22 mouse cellular contexts compared by ENCODE assay signal in genomic region chr2:146925846-146926245, GRCm38 (mm10).
"Had no signal": no experiment of that assay in that cellular context is flagged by ENCODE, and none has a peak within 500 bp of the region (broad histone marks: within the 10 kb centered on the region; RNA-seq: fewer than 3 reads in every experiment).

No protein-coding gene starts in this region.

- DNase-seq: gastrocnemius, adult 2 months; gastrocnemius, postnatal 10 days; gastrocnemius, postnatal 25 days; heart, adult 18-20 months; heart, postnatal 10 days; heart, postnatal 4 days; kidney, adult 18-20 months; kidney, adult 8-10 months; kidney, postnatal 10 days; kidney, postnatal 25 days; kidney, postnatal 4 days; liver; liver, embryonic 13.5 days had no signal

- H3K4me3 ChIP-seq: gastrocnemius, adult 2 months; heart, embryonic 10.5 days; heart, embryonic 12.5 days; hindbrain, embryonic 10.5 days; hindbrain, embryonic 12.5 days; intestine, embryonic 15.5 days; left cerebral cortex, adult 2 months; limb, embryonic 13.5 days; liver, embryonic 13.5 days had no signal

- H3K27me3 ChIP-seq: heart, embryonic 12.5 days; intestine, embryonic 15.5 days; limb, embryonic 13.5 days; liver, embryonic 13.5 days had no signal

- H3K36me3 ChIP-seq: heart, embryonic 12.5 days; hindbrain, embryonic 10.5 days; hindbrain, embryonic 12.5 days; intestine, embryonic 15.5 days; limb, embryonic 13.5 days; liver, embryonic 13.5 days had no signal

- H3K4me2 ChIP-seq: heart, embryonic 12.5 days; hindbrain, embryonic 12.5 days; hindbrain, embryonic 14.5 days; intestine, embryonic 15.5 days; limb, embryonic 13.5 days; liver, embryonic 11.5 days; liver, embryonic 13.5 days had no signal
